Mouse (Mus musculus) kidney, postnatal 4 days (tissue): ENCODE measurements around the gene Rab11b.
A peak's percentile ranks its signal among the peaks of the same experiment; 100 is the strongest.

Experiments used
- DNase-seq, 2 experiments: peaks; one replicate each; pipeline ENCODE4 v3.0.0; 2021; ENCODE audit warnings: mixed read lengths in 2 of 2

Gene Rab11b

DNA sequence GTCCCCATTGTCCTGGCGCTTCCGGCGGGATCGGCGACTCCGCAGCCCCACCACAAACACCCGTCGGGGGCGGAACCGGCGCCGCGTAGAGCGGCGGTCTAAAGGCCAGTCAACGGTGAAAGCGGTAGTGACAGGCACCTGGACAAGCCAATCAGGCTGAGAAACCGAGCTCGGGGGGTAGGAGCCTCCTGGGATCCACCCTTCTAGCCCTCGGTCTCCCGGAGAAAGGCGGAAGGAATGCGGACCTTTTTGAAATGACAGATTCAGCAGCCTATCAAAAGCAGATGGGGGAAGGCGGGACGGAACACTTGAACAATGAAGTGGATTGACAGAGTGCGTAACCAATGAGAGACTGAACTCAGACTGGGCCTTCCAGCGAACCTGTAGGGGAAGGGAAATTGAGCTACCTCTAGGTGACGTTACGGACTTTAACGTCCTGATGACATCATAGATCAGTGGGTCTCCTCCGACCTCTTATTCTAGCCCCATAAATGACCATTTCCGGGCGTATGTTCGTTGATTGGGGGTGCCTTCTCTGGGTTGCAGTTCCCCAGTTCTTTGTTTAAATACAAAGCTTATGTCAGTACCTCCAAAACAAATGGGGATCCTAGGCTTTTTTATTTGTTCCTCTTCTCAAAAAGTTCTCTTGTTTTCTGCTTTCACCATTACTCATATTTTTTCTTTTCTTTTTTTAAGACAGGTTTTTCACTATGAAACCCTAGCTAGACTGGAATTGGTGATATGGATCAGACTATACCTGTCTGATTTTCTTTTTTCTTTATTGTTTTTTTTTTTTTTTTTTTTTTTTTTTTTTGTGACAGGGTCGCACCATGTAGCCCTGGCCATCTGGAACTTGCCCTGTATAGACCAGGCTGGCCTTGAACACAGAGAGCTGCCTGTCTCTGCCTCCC is at the start of gene Rab11b:
Gene Rab11b (minus strand): TSS at position 276 of the 911 bp plus-strand sequence.
- peak; percentile 99 to 100 for DNase-seq

GRCm38 (mm10) chr17:33808192-33808591 is 47.9 kb upstream of the Rab11b start:
- peak in 1 of 2 experiments; percentile 8 for DNase-seq

- peak in 1 of 2 experiments; percentile 10 for DNase-seq
Observed at GRCm38 (mm10) chr17:33807181-33807888, 47.0 kb upstream of the Rab11b start.

DNA sequence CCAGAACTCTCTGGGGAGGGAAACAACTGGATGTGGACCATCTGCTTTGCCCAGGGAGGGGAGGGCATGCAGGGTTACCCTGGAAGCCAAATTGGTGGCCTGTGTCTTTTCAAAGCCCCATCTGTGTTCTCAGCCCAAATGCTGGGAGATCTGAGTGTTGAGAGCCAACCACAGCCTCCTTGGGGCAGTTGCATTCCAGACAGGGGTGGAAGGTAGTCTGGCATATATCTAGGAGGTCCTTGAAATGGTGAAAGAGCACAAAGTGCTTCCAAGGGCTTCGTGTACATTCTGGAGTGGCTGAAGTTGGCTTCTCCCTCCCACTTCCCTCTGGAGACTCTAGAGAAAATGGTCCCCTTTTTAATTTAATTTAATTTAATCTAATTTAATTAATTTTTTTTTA is 44.4 kb upstream of the Rab11b start:
- peak in 1 of 2 experiments; percentile 6 for DNase-seq

DNA sequence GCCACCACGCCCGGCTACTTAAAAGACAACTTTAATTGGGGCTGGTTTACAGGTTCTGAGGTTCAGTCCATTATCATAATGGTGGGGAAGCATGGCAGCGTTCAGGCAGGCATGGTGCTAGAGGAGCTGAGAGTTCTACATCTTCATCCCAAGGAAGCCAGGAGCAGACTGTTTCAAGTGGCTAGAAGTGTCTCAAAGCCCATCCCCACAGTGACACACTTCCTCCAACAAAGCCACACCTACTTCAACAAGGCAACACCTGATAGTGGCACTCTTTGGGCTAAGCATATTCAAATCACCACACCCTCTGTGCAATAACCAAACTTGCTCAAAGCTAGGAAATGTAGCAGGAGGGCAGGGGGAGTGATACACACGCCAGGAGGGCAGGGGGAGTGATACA is 43.9 kb upstream of the Rab11b start:
- no peak for DNase-seq

DNA sequence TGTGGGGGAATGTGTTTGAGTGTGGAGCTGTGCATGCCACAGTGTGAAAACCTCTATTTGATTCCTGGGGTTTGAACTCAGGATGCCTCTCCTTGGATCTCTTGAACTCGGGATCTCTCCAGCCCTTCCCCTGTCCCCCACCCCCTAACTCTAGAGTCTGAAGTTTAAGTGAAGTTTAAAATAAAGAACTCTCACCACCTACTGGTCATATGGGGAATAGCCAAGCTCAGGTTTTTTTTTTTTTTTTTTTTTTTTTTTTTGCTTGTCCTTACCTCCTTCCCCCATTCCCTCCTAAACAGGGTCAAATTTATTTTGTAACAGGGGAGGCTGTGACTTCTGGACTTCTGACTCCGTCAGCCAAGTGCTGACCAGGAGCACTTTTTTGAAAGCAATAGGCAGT is 41.9 kb upstream of the Rab11b start:
- DNase-seq: peak in 1 of 2 experiments; percentile 11

GRCm38 (mm10) chr17:33799277-33799676 is 38.9 kb upstream of the Rab11b start:
- no peak for DNase-seq

GRCm38 (mm10) chr17:33798306-33798705 is 38.0 kb upstream of the Rab11b start:
- no peak for DNase-seq

GRCm38 (mm10) chr17:33788732-33789131 is 28.4 kb upstream of the Rab11b start:
- DNase-seq: no peak

DNA sequence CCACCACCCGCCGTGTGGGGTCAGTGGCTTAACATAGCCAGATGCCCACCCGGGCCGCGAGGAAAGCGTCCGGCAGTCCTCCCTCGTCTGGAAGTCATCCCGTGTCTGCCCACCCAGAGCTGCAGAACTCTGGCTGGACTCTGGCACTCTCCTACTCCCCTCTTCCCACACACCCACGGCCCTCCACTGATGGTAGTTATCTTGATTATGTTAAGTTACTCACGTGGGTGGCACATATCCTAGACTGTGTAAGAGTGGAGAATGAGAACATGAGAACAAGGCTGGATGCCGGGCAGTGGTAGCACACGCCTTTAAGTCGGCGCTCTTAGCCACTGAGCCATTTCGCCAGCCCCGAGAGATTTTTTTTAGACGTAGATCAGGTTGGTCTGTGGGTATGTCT is 26.0 kb upstream of the Rab11b start:
- DNase-seq: no peak

DNA sequence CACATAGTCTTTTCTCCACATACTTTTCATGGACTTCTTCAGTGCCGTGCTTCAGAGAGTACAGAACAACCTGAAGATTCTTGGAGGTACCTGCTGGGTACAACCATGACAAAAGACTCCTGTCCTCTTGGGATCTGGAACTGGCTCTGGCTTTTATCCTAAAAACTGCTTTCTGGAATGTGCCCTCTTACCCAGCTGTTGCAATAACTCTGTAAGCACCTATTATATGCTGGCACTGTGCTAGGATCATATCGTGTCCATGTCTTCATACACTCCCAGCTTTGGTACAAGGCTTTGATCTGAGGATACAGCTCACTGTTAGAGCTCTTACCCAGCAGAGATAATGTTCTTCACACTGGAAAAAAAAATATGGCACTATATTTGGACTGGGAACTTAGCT is 24.6 kb upstream of the Rab11b start:
- DNase-seq: no peak

GRCm38 (mm10) chr17:33783408-33783807 is 23.1 kb upstream of the Rab11b start:
- peak; percentile 82 to 90 for DNase-seq

- DNase-seq: peak in 1 of 2 experiments; percentile 38
Observed at GRCm38 (mm10) chr17:33782067-33782466, 21.7 kb upstream of the Rab11b start.

- DNase-seq: peak; percentile 78 to 88
Observed at GRCm38 (mm10) chr17:33781124-33781977, 21.0 kb upstream of the Rab11b start, which contains the start of gene Angptl4. Gene Angptl4 (minus strand): TSS chr17:33781830.

GRCm38 (mm10) chr17:33780431-33780830 is 20.1 kb upstream of the Rab11b start:
- DNase-seq: peak in 1 of 2 experiments; percentile 35

DNA sequence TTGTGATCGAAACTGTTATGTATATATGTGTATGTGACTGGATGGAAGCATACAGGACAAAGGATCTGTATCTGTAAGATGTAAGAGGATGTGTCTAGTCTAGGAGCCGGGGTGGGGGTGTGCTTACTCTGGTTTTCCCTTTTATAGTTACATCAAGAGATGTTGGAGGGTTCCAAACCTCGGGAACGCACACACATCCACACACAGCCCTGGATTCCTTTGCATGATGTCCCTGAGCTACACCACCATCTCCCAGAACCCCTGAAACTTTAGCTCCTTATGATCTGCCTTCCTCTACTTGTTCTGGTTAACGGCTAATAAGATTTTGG is 19.6 kb upstream of the Rab11b start:
- peak in 1 of 2 experiments; percentile 32 for DNase-seq

- DNase-seq: peak; percentile 95 to 96
Observed at GRCm38 (mm10) chr17:33779271-33779966, 19.1 kb upstream of the Rab11b start.

DNA sequence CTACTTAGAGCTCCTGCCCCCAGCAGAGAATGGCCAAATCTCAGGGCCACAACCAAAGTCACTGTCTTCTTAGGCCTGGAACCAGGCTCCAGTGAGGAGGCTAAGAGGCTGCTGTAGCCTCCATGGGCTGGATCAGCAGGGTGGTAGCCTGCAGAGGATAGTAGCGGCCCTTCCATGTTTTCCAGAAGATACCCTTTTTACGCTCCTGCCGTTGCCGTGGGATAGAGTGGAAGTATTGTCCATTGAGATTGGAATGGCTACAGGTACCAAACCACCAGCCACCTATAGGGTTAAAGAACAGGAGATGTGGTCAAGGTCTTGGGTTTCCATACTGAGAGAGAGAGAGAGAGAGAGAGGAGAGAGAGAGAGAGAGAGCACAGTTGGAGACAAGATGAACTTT is 15.0 kb upstream of the Rab11b start:
- DNase-seq: no peak

GRCm38 (mm10) chr17:33774573-33775155 is 14.3 kb upstream of the Rab11b start:
- DNase-seq: no peak

DNA sequence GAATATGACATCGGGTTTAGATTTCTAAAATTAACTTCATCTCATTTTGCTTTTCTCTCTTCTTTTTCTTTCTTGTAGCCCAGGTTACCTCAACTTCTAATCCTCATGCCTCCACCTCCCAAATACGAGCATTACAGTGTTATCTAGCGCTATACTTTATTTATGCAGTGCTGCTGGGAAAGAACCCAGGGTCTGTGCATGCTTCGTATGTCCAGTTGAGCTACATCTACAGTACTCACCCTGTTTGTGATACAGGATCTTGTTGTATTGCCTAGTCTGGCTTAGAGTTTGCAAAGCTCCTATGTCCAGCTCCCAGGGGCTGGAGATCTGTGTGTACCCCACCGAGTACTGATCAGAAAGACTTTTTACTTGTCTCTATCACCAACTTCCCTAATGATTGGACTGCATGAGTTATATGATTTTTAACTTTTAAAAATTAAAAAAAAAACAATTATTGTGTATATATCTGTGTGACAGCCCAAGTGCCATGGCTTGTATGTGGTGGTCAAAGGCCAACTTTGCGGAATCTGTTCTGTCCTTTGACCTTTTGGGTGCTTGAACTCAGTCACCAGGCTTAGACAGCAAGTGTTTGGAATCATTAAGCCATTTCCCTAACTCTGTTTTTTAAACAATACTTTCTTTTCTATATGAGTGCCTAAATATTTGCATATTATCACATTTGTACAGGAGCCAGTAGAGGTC is 13.7 kb upstream of the Rab11b start:
- DNase-seq: no peak

DNA sequence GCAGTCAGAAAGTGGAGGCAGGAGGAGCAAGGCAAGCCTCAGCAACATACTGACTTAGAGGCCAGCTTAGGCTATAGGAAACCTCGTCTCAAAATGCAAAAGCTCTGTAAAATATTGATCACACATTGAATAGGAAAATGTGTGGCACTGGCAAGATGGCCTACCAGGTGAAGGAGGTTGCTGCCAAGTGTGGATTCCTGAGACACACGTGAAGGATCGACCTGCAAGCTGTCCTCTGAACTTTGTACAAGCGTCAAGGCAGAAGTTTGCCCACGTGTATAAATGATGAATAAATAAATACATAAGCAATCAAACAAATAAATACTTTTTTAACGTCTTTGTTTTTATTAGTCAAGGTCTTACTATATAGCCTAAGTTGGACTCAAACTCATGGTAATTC is 13.1 kb upstream of the Rab11b start:
- DNase-seq: no peak
